Mouse (Mus musculus): ENCODE data around the gene Emc8. TPM values are rescaled to one million over a fixed set of nuclear protein-coding genes. Genes with fewer than 3 reads are reported as not detected.

Gene Emc8
- 10 to 100 TPM; 26.2 to 35.0 TPM for total RNA-seq (2023)

DNA sequence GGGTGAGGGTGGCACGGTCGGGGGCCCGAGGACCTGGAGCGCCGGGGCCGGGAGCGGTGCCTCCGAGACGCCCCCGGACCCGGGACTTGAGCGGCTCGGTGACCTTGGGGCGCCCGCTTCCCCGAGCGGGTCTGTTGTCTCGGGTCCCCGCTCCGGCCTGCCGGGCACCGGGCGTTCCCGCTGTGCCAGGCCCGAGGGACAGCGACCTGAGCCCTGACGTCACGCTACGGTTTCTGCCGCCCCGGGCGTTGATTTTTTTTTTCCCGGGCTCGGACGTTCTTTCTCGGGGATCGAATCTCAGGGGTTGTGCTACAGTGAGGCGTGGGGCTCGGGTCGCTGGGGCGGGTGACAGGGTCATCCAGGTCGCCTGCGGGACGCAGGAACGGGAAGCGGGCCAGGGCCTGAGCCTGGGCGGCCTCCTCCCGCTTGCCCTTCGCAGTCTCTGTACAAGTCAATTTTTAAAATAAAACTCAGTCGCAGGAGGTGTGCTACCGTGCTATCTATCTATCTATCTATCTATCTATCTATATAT, at the start of gene Emc8:
Gene Emc8 (minus strand): TSS at position 200 of the 532 bp plus-strand sequence.

DNA sequence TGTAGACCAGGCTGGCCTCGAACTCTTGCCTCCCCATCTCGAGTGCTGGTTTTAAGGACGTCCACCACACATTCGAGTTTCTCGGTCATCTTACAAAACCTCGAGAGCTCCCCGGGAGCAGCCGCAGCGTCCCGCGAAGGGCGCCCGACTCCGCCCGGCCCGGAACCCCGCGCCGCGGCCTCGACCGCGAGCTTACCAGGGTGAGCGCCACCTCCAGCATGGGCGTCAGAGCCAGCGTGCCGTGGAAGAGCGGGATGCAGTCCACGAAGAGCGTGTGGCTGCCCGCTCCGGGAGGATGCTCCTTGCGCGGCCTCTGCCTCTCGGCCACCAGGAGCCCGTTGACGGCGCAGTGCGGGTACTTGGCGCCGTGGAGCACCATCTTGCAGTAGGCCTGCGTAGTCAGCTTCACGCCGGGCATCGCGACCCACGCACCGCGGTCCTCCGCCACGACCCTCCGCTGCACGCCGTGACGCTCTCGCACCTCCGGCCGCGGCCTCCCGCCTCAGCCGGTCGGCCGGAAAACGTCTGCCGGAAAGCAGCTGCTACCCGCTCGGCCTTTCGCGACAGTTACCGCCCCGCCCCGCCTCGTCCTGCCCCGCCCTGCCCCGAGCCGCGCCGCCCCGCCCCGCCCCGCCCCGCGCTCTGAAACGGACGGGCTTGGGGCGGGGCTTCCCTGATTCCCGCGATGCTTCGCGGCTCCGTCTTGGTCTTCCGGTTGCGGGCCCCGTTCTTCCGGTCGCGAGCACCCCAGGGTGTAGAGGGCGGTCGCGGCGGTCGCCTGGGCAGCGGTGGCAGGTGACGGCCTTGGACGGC, 606 bp downstream of the Emc8 start, which contains the start of the genes Gm27021 and Cox4i1:
Gene Gm27021 (minus strand): TSS at position 519 of the 813 bp plus-strand sequence.
Gene Cox4i1 (plus strand): TSS at position 662 of the 813 bp plus-strand sequence.

DNA sequence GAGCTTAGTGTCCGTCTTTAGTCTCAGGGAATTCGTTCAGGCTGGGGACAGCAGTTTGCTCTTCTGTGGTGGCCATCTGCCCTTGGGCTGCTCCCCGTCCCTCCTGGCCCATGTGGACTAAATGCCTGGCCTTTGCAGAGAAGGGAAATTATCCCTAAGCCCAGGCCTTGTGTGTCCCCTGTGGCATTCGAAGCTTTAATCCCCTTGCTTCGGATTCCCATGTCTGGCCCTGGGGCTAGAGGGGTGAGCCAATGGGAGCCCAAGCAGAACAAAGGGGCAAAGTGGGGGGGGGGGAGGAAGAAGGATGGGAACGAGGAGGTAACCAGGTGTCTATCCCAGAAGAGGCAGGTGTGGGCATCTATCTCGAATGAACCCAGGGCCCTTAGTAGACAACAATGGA, 20.8 kb downstream of the Emc8 start, which contains the start of gene 1190005I06Rik:
Gene 1190005I06Rik (minus strand): TSS at position 101 of the 400 bp plus-strand sequence.

Other genes starting within 250 kb of the Emc8 start
- 10 to 100 TPM; 18.1 to 23.5 TPM for gene Gins2, start 79.3 kb downstream of the Emc8 start, total RNA-seq (2023)
- not detected for gene 1190005I06Rik, start 20.9 kb downstream of the Emc8 start, total RNA-seq (2023)
- not detected for gene Gm27021, start 494 bp downstream of the Emc8 start, total RNA-seq (2023)
- gene Cox4i1, start 351 bp downstream of the Emc8 start, total RNA-seq (2023): 100 to 1,000 TPM; 374 to 414 TPM
- 100 to 1,000 TPM; 105 to 159 TPM for gene Irf8, start 67.8 kb upstream of the Emc8 start, total RNA-seq (2023)

Measured in neutrophil, adult 59 days (primary cell).